Mouse (Mus musculus) embryonic stem cell, embryonic (primary cell): ENCODE data around the gene N4bp2l2.
"Not testable (repeated sequence)": the region's sequence is repeated elsewhere in the genome, so short reads cannot be mapped to it uniquely, and the experiment has no call there.

Experiments
- CTCF ChIA-PET, 4 experiments: fragments of 300-600 bp in 2 of 4; fragments of 350-600 bp in 2 of 4; sonication (Branson Sonifier 250); formaldehyde crosslinking; loops; one replicate each; lab custom pipeline; 2022; ENCODE audit warnings: inconsistent platforms in 2 of 4; lab: Charles Lee
- POLR2A ChIA-PET, 4 experiments: fragments of 300-600 bp in 2 of 4; fragments of 350-600 bp in 2 of 4; sonication (Branson Sonifier 250); formaldehyde crosslinking; loops; one replicate each; lab custom pipeline; 2022; ENCODE audit warnings: antibody characterized with exemption in 4 of 4, inconsistent platforms in 1 of 4; lab: Charles Lee

N4bp2l2 gene

DNA sequence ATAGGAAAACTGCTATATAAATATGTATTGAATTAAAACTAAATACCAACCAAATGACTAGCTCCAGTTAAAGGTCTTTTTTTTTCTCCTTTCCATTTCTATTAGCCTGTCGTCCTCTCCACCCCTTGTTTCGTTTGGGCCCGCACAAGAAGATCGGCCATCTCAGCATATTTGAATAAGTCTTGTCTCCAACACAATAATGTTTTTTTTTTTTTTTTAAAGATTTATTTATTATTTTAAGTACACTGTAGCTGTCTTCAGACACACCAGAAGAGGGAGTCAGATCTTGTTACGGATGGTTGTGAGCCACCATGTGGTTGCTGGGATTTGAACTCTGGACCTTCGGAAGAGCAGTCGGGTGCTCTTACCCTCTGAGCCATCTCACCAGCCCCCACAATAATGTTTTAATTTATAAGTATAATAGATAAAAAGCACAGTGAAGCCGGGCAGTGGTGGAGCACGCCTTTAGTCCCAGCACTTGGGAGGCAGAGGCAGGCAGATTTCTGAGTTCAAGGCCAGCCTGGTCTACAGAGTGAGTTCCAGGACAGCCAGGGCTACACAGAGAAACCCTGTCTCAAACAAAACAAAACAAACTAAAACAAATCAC lies at the start of gene N4bp2l2:
Gene N4bp2l2 (minus strand): TSS at position 51 of the 607 bp plus-strand sequence.
- POLR2A ChIA-PET = interaction anchor here (0.5 to 4.0 kb wide), 43 partner anchors 7 to 703 kb away, joined by 3 to 32 read pairs (median 4); partner anchors contain the start of genes Brca2 (in 3 of the 4) and Pds5b (in 3 of the 4)
- CTCF ChIA-PET = interaction anchor here (0.6 to 1.8 kb wide), 11 partner anchors 7 to 446 kb away, joined by 3 to 10 read pairs (median 4); partner anchors contain the start of genes Pds5b (in 2 of the 4) and Zar1l (in 1 of the 4)

DNA sequence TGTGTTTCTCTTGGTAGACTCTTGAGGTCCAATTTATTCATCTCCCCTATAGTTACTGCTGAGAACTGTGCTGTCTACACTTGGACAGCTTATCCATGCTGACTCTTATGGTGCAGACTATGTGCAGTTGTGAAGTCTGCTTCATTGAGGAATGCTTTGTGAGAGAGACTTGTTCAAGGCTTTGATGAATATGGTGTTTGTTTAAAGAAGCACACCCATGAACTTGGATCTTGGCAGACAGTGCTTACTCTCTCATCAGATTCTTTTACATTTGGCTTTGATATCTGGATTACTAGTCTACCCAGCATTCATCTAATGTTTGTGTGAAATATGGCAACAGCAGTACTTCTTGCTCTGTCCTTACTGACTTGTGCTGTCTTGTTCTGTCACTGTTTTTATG lies 47.4 kb upstream of the N4bp2l2 start:
- POLR2A ChIA-PET = interaction anchor here in 1 of 4 experiments (1.0 kb wide), 1 partner anchor 33 kb away, joined by 3 read pairs; no protein-coding TSS in a partner anchor

DNA sequence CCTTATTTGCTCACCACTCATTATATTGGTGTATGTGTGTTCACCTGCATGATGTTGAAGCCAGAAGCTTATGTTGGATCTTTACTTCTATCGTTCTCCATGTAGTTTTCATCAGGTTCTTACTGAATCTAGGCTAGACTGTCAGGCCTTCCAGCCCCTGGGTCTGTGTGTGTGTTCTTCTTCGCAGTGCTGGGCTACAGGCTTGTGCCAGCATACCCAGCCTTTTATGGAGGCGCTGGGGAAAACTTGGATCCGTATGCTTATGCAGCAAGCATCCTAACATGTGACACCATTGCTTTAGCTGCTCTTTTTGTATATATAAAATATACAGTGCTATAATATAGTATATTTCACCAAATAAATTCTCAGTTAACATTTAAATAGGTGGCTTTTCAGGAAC lies 45.5 kb upstream of the N4bp2l2 start:
- CTCF ChIA-PET = no interaction called here
- POLR2A ChIA-PET = no interaction called here

More for the DNA sequence above, 47.4 kb upstream of the N4bp2l2 start:
- CTCF ChIA-PET = no interaction called here

DNA sequence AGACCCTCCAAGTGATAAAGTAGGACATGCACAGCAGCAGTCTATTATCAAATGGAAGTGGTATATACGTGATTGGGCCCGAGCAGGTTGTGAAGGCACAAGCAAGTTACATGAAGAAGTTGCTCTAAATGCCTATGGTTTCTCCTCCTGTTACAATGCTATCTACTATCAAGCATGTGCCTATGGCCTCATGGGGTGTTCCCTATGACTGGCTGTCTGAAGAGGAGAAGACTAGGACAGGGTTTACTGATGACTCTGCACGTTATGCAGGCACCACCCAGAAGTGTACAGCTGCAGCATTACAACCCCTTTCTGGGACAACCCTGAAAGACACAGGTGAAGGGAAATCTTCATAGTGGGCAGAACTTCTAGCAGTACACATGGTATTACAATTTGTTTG lies 41.2 kb upstream of the N4bp2l2 start:
- POLR2A ChIA-PET = not testable (repeated sequence)
- CTCF ChIA-PET = interaction anchor here in 1 of 4 experiments (1.0 kb wide), 1 partner anchor 11 kb away, joined by 3 read pairs; no protein-coding TSS in a partner anchor

DNA sequence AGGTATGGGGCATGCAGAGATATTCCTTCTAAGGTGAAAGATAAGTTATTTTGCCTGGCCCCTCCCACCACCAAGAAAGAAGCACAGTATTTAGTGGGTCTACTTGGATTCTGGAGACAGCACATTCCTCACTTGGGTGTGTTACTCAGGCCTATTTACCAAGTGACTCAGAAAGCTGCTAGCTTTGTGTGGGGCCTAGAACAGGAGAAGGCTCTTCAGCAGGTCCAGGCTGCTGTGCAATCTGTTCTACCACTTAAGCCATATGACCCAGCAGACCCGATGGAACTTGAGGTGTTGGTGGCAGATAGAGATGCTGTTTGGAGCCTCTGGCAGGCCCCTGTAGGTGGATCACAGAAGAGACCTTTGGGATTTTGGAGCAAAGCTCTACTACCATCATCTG lies 40.7 kb upstream of the N4bp2l2 start:
- CTCF ChIA-PET = interaction anchor here in 2 of 4 experiments (0.7 to 1.0 kb wide), 2 partner anchors 11 to 33 kb away, joined by 3 read pairs; partner anchors contain the start of gene Pds5b (in 1 of the 2)
- POLR2A ChIA-PET = not testable (repeated sequence)

DNA sequence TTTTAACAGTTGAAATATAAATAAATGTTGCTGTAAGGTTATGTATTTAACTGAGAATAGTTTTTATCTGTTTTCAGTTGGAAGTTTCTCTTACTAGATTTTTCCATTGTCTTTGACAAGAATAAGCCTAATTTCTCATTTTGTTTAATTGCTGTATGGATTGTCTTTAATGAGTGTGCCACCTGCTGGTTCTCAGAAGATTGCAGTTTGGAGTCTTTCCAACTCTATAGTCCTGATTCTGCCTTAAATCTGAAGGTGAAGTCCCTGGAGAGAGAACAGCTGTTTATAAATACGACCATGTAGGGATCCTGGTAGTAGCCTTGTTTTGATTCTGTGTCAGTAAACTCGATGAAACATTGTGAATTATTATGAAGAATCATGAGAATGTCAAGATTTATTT lies 36.7 kb upstream of the N4bp2l2 start:
- ChIA-PET POLR2A (interaction anchor here in 1 of 4 experiments (1.0 kb wide), 1 partner anchor 22 kb away, joined by 3 read pairs; no protein-coding TSS in a partner anchor), CTCF (interaction anchor here in 2 of 4 experiments (0.8 to 1.3 kb wide), 3 partner anchors 10 to 128 kb away, joined by 3 to 5 read pairs (median 3); partner anchors contain the start of gene Pds5b (in 1 of the 2))

DNA sequence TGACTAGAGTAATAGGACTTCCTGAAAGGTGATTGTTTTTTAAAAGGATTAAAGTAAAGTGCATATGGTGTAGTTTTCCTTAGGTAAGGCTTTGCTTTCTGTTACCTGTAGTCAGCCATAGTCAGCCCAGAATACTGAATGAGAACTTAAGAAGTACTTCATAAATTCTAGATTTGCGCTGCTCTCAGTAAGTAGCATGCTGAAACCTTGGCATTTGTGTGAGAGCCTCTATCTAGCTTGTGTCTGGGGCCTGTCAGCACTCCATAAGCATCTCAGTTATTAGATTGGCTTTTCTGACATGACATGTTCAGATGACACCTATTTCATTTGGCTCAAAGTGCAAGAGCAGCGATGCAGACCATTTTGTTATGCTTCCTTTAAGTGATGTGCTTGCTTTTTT lies 27.3 kb upstream of the N4bp2l2 start:
- ChIA-PET POLR2A (interaction anchor here in 1 of 4 experiments (0.6 kb wide), 1 partner anchor 24 kb away, joined by 4 read pairs; no protein-coding TSS in a partner anchor), CTCF (interaction anchor here in 2 of 4 experiments (0.6 to 1.5 kb wide), 2 partner anchors 10 to 162 kb away, joined by 3 to 11 read pairs; no protein-coding TSS in a partner anchor)

DNA sequence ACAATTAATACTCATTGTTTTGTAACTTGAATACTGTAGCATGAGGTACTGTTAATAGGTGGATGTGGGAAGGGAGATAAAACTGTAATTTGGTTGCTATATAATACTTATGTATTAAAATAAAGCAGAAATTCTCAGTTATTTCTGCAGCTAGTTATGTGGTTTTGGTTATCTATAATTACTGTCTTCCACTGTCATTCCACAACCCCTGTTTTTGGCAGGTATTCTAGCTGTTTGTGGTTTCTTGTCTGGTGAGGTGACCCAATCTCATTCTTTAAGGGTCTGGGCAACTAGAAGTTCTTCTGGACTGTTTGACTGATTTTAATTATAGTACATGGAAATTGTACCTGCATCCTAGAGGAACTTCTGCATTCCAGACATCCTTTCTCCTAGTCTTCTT lies 24.7 kb upstream of the N4bp2l2 start:
- CTCF ChIA-PET = interaction anchor here in 1 of 4 experiments (0.5 kb wide), 1 partner anchor 27 kb away, joined by 7 read pairs; no protein-coding TSS in a partner anchor
- POLR2A ChIA-PET = no interaction called here

DNA sequence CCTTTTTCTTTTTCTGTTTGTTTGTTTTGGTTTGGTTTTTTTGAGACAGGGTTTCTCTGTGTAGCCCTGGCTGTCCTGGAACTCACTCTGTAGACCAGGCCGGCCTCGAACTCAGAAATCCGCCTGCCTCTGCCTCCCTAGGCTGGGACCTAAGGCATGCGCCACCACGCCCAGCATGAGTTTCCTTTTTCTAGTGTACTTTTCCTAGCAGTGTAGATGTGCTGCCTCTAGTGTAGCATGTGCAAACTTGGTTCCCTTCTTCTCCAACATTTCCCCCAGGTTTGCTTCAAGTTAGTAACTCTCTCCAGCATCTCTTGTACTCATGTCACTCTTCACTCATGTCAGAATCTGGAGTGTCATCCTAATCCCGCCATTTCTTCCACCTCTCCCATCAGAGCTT lies 16.9 kb upstream of the N4bp2l2 start:
- CTCF ChIA-PET = not testable (repeated sequence)

DNA sequence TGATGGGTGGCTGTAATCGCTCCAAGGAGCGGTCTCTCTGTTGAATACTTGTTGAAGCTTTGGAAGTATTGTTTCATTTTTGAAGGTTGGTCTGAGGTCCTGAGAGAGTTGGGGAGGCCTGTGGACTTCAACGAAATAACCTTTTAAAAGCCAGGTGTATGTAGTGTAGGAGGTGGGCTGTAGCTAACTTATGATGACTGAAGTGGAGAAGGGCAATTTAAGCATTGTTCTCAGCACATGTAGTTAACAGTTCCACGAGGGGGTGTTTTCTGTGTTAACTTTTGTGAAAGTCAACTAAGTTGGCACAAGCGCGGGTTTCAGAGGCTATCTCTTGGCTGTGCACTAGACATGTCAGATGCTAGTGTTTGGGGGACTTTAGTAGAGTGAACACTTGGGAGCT lies 8.9 kb upstream of the N4bp2l2 start:
- CTCF ChIA-PET = interaction anchor here in 2 of 4 experiments (0.7 kb wide), 2 partner anchors 12 to 1695 kb away, joined by 3 to 10 read pairs; no protein-coding TSS in a partner anchor
- POLR2A ChIA-PET = interaction anchor here in 2 of 4 experiments (0.6 to 4.3 kb wide), 10 partner anchors 9 to 494 kb away, joined by 3 to 29 read pairs (median 4); partner anchors contain the start of gene N4bp2l2 (in 1 of the 2)

More for the DNA sequence above, 16.9 kb upstream of the N4bp2l2 start:
- POLR2A ChIA-PET = interaction anchor here in 1 of 4 experiments (1.0 to 1.5 kb wide), 2 partner anchors 8 to 58 kb away, joined by 3 to 4 read pairs; no protein-coding TSS in a partner anchor

DNA sequence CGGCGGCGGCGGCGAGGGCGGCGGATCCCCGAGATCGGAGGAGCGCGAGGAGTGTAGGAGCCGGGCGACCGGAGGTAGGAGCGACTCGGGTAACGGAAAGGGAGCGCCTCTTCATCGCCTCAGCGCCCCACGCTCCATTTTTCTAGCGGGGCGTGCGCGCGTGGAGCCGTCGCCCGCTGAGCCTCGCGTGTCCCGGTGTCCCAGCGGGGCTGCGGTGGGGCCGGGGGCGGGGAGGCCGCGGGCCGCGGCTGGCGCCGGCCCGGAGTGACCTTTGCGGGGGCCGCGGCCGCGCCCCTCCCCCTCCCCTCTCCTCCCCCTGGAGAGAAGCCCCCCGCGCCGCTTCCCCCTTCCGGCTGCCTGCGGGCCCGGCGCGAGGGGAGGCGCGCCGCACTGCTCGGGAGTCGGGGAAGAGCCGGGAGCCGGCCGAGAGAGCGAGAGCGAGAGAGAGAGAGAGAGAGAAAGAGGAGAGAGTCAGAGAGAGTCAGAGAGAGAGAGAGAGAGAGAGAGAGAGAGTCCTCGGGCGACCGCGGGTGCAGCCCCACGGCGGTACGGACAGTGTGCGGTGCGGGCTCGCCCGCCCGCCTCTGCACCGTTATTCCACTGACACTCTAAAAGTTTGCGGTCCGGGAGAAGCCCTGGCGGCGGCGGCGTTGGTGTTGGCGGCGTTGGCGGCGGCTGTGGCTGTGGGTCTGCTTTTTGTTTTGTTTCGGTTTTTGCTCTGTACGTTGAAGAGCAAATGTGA lies 8.1 kb upstream of the N4bp2l2 start:
- ChIA-PET CTCF (interaction anchor here (0.5 to 2.0 kb wide), 34 partner anchors 9 to 978 kb away, joined by 3 to 10 read pairs (median 3); partner anchors contain the start of gene N4bp2l2 (in 2 of the 4)), POLR2A (interaction anchor here in 3 of 4 experiments (0.6 to 4.3 kb wide), 29 partner anchors 9 to 1062 kb away, joined by 3 to 29 read pairs (median 5); partner anchors contain the start of genes N4bp2l2 (in 3 of the 3) and Brca2 (in 2 of the 3))

DNA sequence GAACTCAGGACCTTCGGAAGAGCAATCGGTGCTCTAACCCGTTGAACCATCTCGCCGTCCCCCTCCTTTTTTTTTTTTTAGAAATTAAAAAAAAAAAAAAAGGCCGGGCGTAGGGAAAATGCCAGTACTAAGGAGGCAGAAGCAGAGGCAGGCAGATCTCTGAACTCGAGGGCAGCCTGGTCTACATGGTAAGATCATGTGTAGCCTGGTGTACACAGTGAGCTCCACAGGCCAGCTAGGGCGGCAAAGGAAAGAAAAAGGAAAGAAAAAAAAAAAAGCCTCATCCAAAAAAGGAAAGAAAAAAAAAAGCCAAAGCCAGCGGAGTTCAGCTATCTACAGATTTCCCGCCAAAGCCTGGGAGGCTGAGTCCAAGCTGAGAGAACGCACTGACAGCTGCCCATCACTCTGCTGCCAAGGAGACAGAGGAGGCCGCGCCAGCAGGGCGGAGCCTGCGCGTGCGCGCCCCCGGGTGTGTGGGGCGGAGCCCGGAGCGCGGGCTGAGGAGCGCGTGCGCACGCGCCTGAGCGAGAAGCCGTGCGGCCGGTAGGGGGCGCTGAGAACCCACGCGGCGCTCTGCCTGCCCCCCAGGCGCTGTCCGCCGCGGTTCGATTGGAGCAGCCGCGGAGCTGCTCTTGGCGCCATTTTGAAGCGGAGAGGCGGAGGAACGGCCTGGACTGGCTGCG lies 7.3 kb upstream of the N4bp2l2 start, which contains the start of gene Pds5b:
Gene Pds5b (plus strand): TSS at position 587 of the 683 bp plus-strand sequence.
- ChIA-PET CTCF (interaction anchor here (0.5 to 2.0 kb wide), 45 partner anchors 8 to 979 kb away, joined by 3 to 10 read pairs (median 3); partner anchors contain the start of gene N4bp2l2 (in 2 of the 4)), POLR2A (interaction anchor here in 3 of 4 experiments (0.6 to 2.1 kb wide), 33 partner anchors 8 to 1061 kb away, joined by 3 to 27 read pairs (median 4); partner anchors contain the start of genes N4bp2l2 (in 3 of the 3) and Brca2 (in 2 of the 3))

DNA sequence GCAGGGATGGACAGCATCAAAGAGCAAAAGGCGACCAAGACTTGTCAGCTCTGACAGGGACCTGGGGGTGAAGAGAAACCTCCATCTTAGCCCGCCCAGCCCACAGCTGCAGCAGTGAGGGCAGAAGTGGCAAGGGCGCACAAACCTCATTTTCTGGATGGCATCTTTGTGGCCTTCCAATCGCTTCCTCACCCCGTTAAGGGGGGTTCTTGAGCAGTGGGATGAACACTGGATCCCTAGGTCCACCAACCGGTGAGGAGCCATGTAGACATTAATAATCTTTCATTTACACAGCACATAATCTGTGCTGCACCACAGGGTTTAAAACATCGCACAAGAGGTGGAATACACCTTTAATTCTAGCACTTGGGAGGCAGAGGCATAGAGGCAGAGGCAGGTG lies 6.4 kb upstream of the N4bp2l2 start:
- CTCF ChIA-PET = interaction anchor here in 2 of 4 experiments (0.7 to 2.0 kb wide), 3 partner anchors 8 to 572 kb away, joined by 3 to 7 read pairs (median 4); no protein-coding TSS in a partner anchor
- POLR2A ChIA-PET = interaction anchor here in 2 of 4 experiments (0.7 to 2.2 kb wide), 8 partner anchors 8 to 592 kb away, joined by 3 to 18 read pairs (median 4); partner anchors contain the start of gene N4bp2l2 (in 1 of the 2)

DNA sequence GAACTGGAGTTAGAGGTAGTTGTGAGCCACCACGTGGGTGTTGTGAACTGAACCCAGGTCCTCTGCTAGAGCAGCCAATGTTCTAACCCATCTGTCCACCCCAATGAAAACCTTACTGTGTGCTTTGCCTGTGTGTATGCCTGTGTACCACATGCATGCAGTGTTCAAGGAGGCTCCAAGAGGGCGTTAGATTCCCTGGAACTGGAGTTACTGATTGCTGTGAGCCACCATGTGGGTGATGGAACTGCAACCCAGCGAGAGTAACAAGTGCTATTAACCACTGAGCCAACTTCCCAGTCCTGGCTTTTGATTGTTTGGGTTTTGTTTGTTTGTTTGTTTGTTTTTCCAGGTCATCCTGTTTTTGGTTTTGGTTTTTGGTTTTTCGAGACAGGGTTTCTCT lies 2.7 kb upstream of the N4bp2l2 start:
- POLR2A ChIA-PET = interaction anchor here in 1 of 4 experiments (1.3 kb wide), 1 partner anchor 11 kb away, joined by 3 read pairs; no protein-coding TSS in a partner anchor
- CTCF ChIA-PET = no interaction called here

DNA sequence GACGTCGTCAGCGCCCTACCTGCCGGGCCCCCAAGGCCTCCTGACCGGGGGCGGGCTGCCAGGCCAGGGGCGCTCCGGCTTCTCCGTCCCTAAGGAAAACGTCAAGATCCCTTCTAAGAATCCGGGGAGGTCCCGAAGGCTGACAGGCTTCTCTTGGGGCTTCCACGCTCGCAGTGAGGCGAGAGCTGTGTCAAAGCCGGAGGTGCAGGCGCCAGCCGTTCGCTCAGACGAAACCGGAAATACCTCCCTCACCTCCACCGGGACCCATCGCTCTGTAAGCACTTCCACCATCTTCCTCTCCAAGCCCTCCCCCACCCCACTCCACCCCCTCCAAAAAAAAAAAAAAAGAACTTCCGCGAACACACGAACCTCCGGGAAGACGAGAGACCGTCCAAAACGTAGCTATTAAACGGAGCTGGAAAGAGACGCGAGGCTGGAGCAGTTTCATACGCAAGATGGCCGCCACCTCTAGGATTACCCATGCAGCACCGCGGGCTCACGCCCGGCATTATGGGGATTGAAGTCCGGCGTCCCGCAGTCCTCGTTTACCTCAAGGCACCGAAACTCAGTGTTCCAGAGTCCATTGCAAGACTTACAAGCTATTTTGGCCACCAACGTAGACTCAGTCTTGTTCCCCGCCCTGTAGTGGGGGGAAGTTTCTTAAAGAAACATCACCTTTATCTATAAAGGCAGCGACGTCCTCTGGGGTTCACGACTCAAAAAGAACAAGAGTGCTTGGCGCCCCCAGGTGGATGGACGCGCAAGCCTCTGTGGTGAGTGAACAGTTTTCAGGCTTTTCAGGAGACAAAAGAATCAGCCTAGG lies 640 bp downstream of the N4bp2l2 start:
- CTCF ChIA-PET = interaction anchor here (0.5 to 1.8 kb wide), 22 partner anchors 8 to 779 kb away, joined by 3 to 10 read pairs (median 4); partner anchors contain the start of genes Pds5b (in 3 of the 4) and Zar1l (in 1 of the 4)

DNA sequence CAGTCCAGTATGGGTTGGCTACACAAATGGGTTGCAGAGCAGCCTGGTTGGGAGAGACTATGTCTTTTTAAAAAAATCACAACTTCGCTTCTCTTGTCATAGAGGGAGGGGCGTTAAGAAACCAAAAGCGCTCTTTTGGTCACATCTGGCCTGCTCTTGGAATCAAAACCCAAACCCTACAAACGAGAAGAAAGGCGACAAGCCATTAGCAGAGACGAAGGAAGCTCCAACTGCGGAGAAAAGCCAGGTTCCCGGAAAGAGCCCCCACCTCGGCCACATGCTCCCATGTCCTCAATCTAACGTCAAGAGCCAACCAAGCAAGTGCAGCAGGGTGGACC lies 1.2 kb downstream of the N4bp2l2 start:
- POLR2A ChIA-PET = interaction anchor here in 3 of 4 experiments (0.5 to 4.0 kb wide), 31 partner anchors 8 to 1058 kb away, joined by 3 to 32 read pairs (median 4); partner anchors contain the start of genes Pds5b (in 3 of the 3) and Brca2 (in 2 of the 3)
- CTCF ChIA-PET = interaction anchor here in 2 of 4 experiments (0.5 to 1.8 kb wide), 9 partner anchors 8 to 989 kb away, joined by 3 to 10 read pairs (median 4); partner anchors contain the start of gene Pds5b (in 1 of the 2)

More for the DNA sequence above, 640 bp downstream of the N4bp2l2 start:
- POLR2A ChIA-PET = interaction anchor here (0.5 to 4.0 kb wide), 65 partner anchors 8 to 1059 kb away, joined by 3 to 32 read pairs (median 3); partner anchors contain the start of genes Brca2 (in 3 of the 4) and Pds5b (in 3 of the 4)
